In genomic region chr13:73160289-73160688, GRCm38 (mm10) we compare ENCODE assay signal across 8 mouse cellular contexts.
A peak's percentile ranks its signal among the peaks of the same experiment; 100 is the strongest.
DNase-seq lines count a peak whose midpoint lies in the region; ATAC-seq lines count a peak whose summit lies in the region.

No protein-coding gene starts in this region.

- under 1% methylated on average over 22 of the region's 22 CpGs for WGBS in hindbrain, embryonic 16.5 days

- ATAC-seq in common myeloid progenitor, adult 5-6 weeks (replicated peaks; ENCODE audit: low read depth, poor library complexity, severe bottlenecking), result peak; percentile 93
- peak; percentile 98 for ATAC-seq in hindbrain, embryonic 16.5 days

- no peaks in the 10 kb centered on the region; the same call in 1 of the 2 replicates for H3K27me3 ChIP-seq in hindbrain, embryonic 16.5 days (replicated peaks; ENCODE audit: control insufficient read depth, insufficient read depth, low read length)

- no peaks in the 10 kb centered on the region for H3K9me3 ChIP-seq in hindbrain, embryonic 16.5 days (ENCODE audit: control insufficient read depth, low read length)

- peak; percentile 85 for DNase-seq in ZHBTc4 (ENCODE audit: low read depth, low spot score)
- DNase-seq in gastrocnemius, adult 8-10 months (ENCODE audit: low spot score in 2 of 2), result peak; percentile 14 to 58
- peak; percentile 31 for DNase-seq in left cerebral cortex, adult 11 months (ENCODE audit: low spot score)
- DNase-seq in lung, postnatal 36 days, result peak; percentile 73
- DNase-seq in right cerebral cortex, postnatal 10 days (ENCODE audit: low spot score in 2 of 2), result peak; percentile 79 to 82
- peak; percentile 63 for DNase-seq in yolk sac, embryonic 10.5 days (ENCODE audit: low spot score)

- H3K4me3 ChIP-seq in hindbrain, embryonic 16.5 days (ENCODE audit: low read length), result peak overlapping the region; percentile 39

- peaks cover 5% of the 10 kb centered on the region for H3K4me1 ChIP-seq in hindbrain, embryonic 16.5 days (ENCODE audit: control insufficient read depth, insufficient read depth, low read depth, low read length)

- no peaks in the 10 kb centered on the region for H3K36me3 ChIP-seq in hindbrain, embryonic 16.5 days (ENCODE audit: control insufficient read depth, insufficient read depth, low read length)

- peak overlapping the region; percentile 47 for H3K9ac ChIP-seq in hindbrain, embryonic 16.5 days (ENCODE audit: low read depth, low read length)

- H3K27ac ChIP-seq in hindbrain, embryonic 16.5 days (ENCODE audit: low read depth, low read length), result no peak overlapping the region

- peak overlapping the region; percentile 67 for H3K4me2 ChIP-seq in hindbrain, embryonic 16.5 days (ENCODE audit: low read length)

Comparison
In these comparisons a context has a peak if more than half of its experiments do, and no peak if none do; other contexts are left out.
1. DNase-seq: peak in every context shown above with its lines; median percentile 85 in ZHBTc4; 80 in right cerebral cortex, postnatal 10 days; 73 in lung, postnatal 36 days; 63 in yolk sac, embryonic 10.5 days; 36 in gastrocnemius, adult 8-10 months; 31 in left cerebral cortex, adult 11 months.